Mouse (Mus musculus): ENCODE data around the gene Nt5dc1. TPM values are rescaled to one million over a fixed set of nuclear protein-coding genes. Genes with fewer than 3 reads are reported as not detected.

Nt5dc1 gene
- 37.0 TPM for polyA plus RNA-seq (2014; fragmentation: Illumina TruSeq; extraction: RNeasy Lipid Tissue Mini Kit (QIAGEN cat#74804); ENCODE audit: low read depth, low replicate concordance)

GRCm38 (mm10) chr10:34418204-34418756 is at the start of gene Nt5dc1:
Nt5dc1 (minus strand) TSS chr10:34418552.

GRCm38 (mm10) chr10:34389681-34390080 is 28.7 kb downstream of the Nt5dc1 start, which contains the start of gene Col10a1:
Col10a1 (plus strand) TSS chr10:34389981.

GRCm38 (mm10) chr10:34297299-34297979 is 120.9 kb downstream of the Nt5dc1 start, which contains the start of gene Tspyl4:
Tspyl4 (plus strand) TSS chr10:34297442.

DNA sequence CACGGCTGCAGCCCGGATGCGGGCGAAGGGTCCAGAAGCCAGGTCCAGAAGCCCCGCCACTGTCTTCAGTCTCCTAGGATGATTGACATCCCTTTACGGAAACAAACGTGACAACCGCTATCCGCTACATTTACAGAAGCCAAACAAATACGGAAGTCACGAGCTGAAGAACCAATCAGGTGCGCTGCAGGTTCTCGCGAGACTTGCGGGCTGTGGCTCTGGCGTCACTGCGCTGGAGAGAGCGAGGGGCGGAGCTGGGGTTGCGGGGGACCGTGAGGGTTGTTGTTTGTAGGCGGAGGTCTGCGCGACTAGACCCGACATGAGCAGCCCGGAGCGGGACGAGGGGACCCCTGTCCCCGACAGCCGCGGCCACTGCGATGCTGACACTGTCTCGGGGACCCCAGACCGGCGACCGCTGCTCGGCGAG is 136.4 kb downstream of the Nt5dc1 start, which contains the start of gene Tspyl1:
Tspyl1 (plus strand) TSS at position 229 of the 427 bp plus-strand sequence.

Other genes starting within 250 kb of the Nt5dc1 start
- gene Dse, start 210.8 kb downstream of the Nt5dc1 start, polyA plus RNA-seq (2014; fragmentation: Illumina TruSeq; extraction: RNeasy Lipid Tissue Mini Kit (QIAGEN cat#74804); ENCODE audit: low read depth, low replicate concordance): 6.4 TPM
- gene Tspyl1, start 136.4 kb downstream of the Nt5dc1 start, polyA plus RNA-seq (2014; fragmentation: Illumina TruSeq; extraction: RNeasy Lipid Tissue Mini Kit (QIAGEN cat#74804); ENCODE audit: low read depth, low replicate concordance): 23.9 TPM
- gene Tspyl4, start 121.1 kb downstream of the Nt5dc1 start, polyA plus RNA-seq (2014; fragmentation: Illumina TruSeq; extraction: RNeasy Lipid Tissue Mini Kit (QIAGEN cat#74804); ENCODE audit: low read depth, low replicate concordance): 7.3 TPM
- gene Col10a1, start 28.6 kb downstream of the Nt5dc1 start, polyA plus RNA-seq (2014; fragmentation: Illumina TruSeq; extraction: RNeasy Lipid Tissue Mini Kit (QIAGEN cat#74804); ENCODE audit: low read depth, low replicate concordance): not detected
- 8.4 TPM for gene Frk, start 64.8 kb upstream of the Nt5dc1 start, polyA plus RNA-seq (2014; fragmentation: Illumina TruSeq; extraction: RNeasy Lipid Tissue Mini Kit (QIAGEN cat#74804); ENCODE audit: low read depth, low replicate concordance)

Data from liver, adult 10 weeks (tissue).